Mouse (Mus musculus) midbrain, embryonic 16.5 days (tissue): ENCODE data around the gene Krt27. TPM values are rescaled to one million over a fixed set of nuclear protein-coding genes. Genes with fewer than 3 reads are reported as not detected.
A peak's percentile ranks its signal among the peaks of the same experiment; 100 is the strongest.

Source experiments
- ATAC-seq: fragments of 200-750 bp; cut with Nextera tagmentation; 2 replicates; pipeline ENCODE4 v1.8.0; 2017; ENCODE audit warnings: moderate TSS enrichment
- H3K27ac ChIP-seq: fragments of 300-500 bp; sonication (generic); 2 replicates; pipeline ENCODE4 v1.5.1; 2014; ENCODE audit warnings: mild to moderate bottlenecking, low read length, mixed read lengths
- H3K27me3 ChIP-seq: fragments of 300-500 bp; sonication (generic); 2 replicates; pipeline ENCODE4 v1.6.1; 2014; ENCODE audit warnings: low read depth, low read length, mixed read lengths; ENCODE audit not compliant: control insufficient read depth, insufficient read depth
- H3K36me3 ChIP-seq: fragments of 300-500 bp; sonication (generic); 2 replicates; pipeline ENCODE4 v1.6.1; 2014; ENCODE audit warnings: mild to moderate bottlenecking, low read length, moderate library complexity, mixed read lengths; ENCODE audit not compliant: control insufficient read depth, insufficient read depth
- H3K4me1 ChIP-seq: fragments of 300-500 bp; sonication (generic); 2 replicates; pipeline ENCODE4 v1.6.1; 2014; ENCODE audit warnings: mild to moderate bottlenecking, low read length, mixed read lengths; ENCODE audit not compliant: control insufficient read depth, insufficient read depth
- H3K4me2 ChIP-seq: fragments of 300-500 bp; sonication (generic); 2 replicates; pipeline ENCODE4 v1.6.1; 2014; ENCODE audit warnings: mild to moderate bottlenecking, low read length, mixed read lengths
- H3K4me3 ChIP-seq: fragments of 300-500 bp; sonication (generic); 2 replicates; pipeline ENCODE4 v1.5.1; 2014; ENCODE audit warnings: low read depth, mild to moderate bottlenecking, low read length, moderate library complexity, mixed read lengths
- H3K9ac ChIP-seq: fragments of 300-500 bp; sonication (generic); 2 replicates; pipeline ENCODE4 v1.6.1; 2014; ENCODE audit warnings: low read depth, low read length, mixed read lengths
- H3K9me3 ChIP-seq: fragments of 300-500 bp; sonication (generic); replicated peaks from 2 replicates; pipeline ENCODE4 v1.6.1; 2014; ENCODE audit warnings: mild to moderate bottlenecking, low read length, mixed read lengths; ENCODE audit not compliant: control insufficient read depth, poor library complexity, severe bottlenecking
- WGBS: fragments of 180-500 bp; shearing (Covaris S2); extraction: QIAGEN DNeasy Blood & Tissue Kit; methylation state at CpG from one replicate; pipeline ENCODE4 v1.1.7; 2014; 5-methylcytosine and 5-hydroxymethylcytosine counted together
- polyA plus RNA-seq: library from polyadenylated mRNA; unstranded; fragments of >200 nt; fragmentation: Nextera tagmentation; extraction: Ambion mirVana; gene quantifications from 2 replicates; pipeline ENCODE4 v1.2.1, GENCODE M21; 2015

The Krt27 gene
- polyA plus RNA-seq, 1 experiment from 2014 or later, result not detected

- Histone ChIP-seq H3K9me3 (no peaks in the 10 kb centered on the region), H3K27me3 (no peaks in the 10 kb centered on the region), H3K4me2 (no peak within 1 kb of the TSS), H3K36me3 (no peaks in the 10 kb centered on the region), H3K4me3 (no peak within 1 kb of the TSS), H3K27ac (no peak within 1 kb of the TSS), H3K4me1 (peaks cover 9% of the 10 kb centered on the region), H3K9ac (no peak within 1 kb of the TSS)
- ATAC-seq, result no peak
- WGBS, result 82% methylated on average over 4 of the region's 4 CpGs
These were observed 38.4 kb upstream of the Krt27 start, which contains the start of gene Krt10 for GRCm38 (mm10) chr11:99389264-99389663. Gene Krt10, minus strand, starts transcription at chr11:99389364.

GRCm38 (mm10) chr11:99388661-99389060 is 37.8 kb upstream of the Krt27 start:
- Histone ChIP-seq H3K4me1 (peaks cover 9% of the 10 kb centered on the region), H3K9me3 (no peaks in the 10 kb centered on the region), H3K36me3 (no peaks in the 10 kb centered on the region), H3K27me3 (no peaks in the 10 kb centered on the region), H3K4me3 (no peak overlapping the region), H3K4me2 (no peak overlapping the region), H3K9ac (no peak overlapping the region), H3K27ac (no peak overlapping the region)
- no peak for ATAC-seq
- WGBS, result 90% methylated on average over 18 of the region's 18 CpGs

GRCm38 (mm10) chr11:99385813-99386721 is 35.2 kb upstream of the Krt27 start:
- peak overlapping the region; percentile 62 for H3K4me3 ChIP-seq
- peak overlapping the region; percentile 77 for H3K9ac ChIP-seq
- ATAC-seq, result peak; percentile 93
- peak overlapping the region; percentile 69 for H3K4me2 ChIP-seq
- H3K27me3 ChIP-seq, result no peaks in the 10 kb centered on the region
- no peaks in the 10 kb centered on the region for H3K36me3 ChIP-seq
- 2% methylated on average over 71 of the region's 71 CpGs for WGBS
- H3K27ac ChIP-seq, result peak overlapping the region; percentile 95
- no peaks in the 10 kb centered on the region for H3K9me3 ChIP-seq
- peaks cover 9% of the 10 kb centered on the region for H3K4me1 ChIP-seq

GRCm38 (mm10) chr11:99379568-99379967 is 28.7 kb upstream of the Krt27 start:
- H3K4me3 ChIP-seq, result no peak overlapping the region
- H3K36me3 ChIP-seq, result no peaks in the 10 kb centered on the region
- H3K27ac ChIP-seq, result no peak overlapping the region
- H3K4me2 ChIP-seq, result no peak overlapping the region
- H3K4me1 ChIP-seq, result peaks cover 1% of the 10 kb centered on the region
- H3K9ac ChIP-seq, result no peak overlapping the region
- H3K9me3 ChIP-seq, result no peaks in the 10 kb centered on the region
- H3K27me3 ChIP-seq, result no peaks in the 10 kb centered on the region
- no peak for ATAC-seq
- 10% methylated on average over 5 of the region's 5 CpGs for WGBS

GRCm38 (mm10) chr11:99374803-99375202 is 23.9 kb upstream of the Krt27 start, which contains the start of gene Krt28:
Gene Krt28, minus strand, starts transcription at chr11:99374903.
- Histone ChIP-seq H3K4me2 (no peak within 1 kb of the TSS), H3K9ac (no peak within 1 kb of the TSS), H3K4me3 (no peak within 1 kb of the TSS), H3K9me3 (no peaks in the 10 kb centered on the region), H3K27ac (no peak within 1 kb of the TSS), H3K27me3 (no peaks in the 10 kb centered on the region), H3K4me1 (no peaks in the 10 kb centered on the region), H3K36me3 (no peaks in the 10 kb centered on the region)
- no peak for ATAC-seq
- WGBS, result 83% methylated on average over 13 of the region's 13 CpGs

GRCm38 (mm10) chr11:99369853-99370451 is 19.0 kb upstream of the Krt27 start:
- no peaks in the 10 kb centered on the region for H3K36me3 ChIP-seq
- H3K4me3 ChIP-seq, result no peak overlapping the region
- H3K4me2 ChIP-seq, result no peak overlapping the region
- no peaks in the 10 kb centered on the region for H3K9me3 ChIP-seq
- H3K27me3 ChIP-seq, result no peaks in the 10 kb centered on the region
- peak overlapping the region; percentile 60; the same call in 1 of the 2 replicates for H3K27ac ChIP-seq
- peak; percentile 64; the same call in 1 of the 2 replicates for ATAC-seq
- H3K4me1 ChIP-seq, result no peaks in the 10 kb centered on the region
- WGBS, result 73% methylated on average over 8 of the region's 8 CpGs
- no peak overlapping the region for H3K9ac ChIP-seq

- H3K4me1 ChIP-seq, result no peaks in the 10 kb centered on the region
- no peak for ATAC-seq
- H3K27me3 ChIP-seq, result no peaks in the 10 kb centered on the region
- no peak overlapping the region for H3K4me2 ChIP-seq
- no peak overlapping the region for H3K9ac ChIP-seq
- 14% methylated on average over 3 of the region's 3 CpGs for WGBS
- no peaks in the 10 kb centered on the region for H3K36me3 ChIP-seq
- no peak overlapping the region for H3K4me3 ChIP-seq
- H3K9me3 ChIP-seq, result no peaks in the 10 kb centered on the region
- no peak overlapping the region for H3K27ac ChIP-seq
These were observed 18.3 kb upstream of the Krt27 start for GRCm38 (mm10) chr11:99369229-99369628.

GRCm38 (mm10) chr11:99366791-99367190 is 15.9 kb upstream of the Krt27 start:
- WGBS, result 44% methylated on average over 10 of the region's 10 CpGs
- H3K36me3 ChIP-seq, result no peaks in the 10 kb centered on the region
- H3K27me3 ChIP-seq, result no peaks in the 10 kb centered on the region
- H3K27ac ChIP-seq, result no peak overlapping the region
- H3K4me1 ChIP-seq, result no peaks in the 10 kb centered on the region
- no peaks in the 10 kb centered on the region for H3K9me3 ChIP-seq
- H3K4me3 ChIP-seq, result no peak overlapping the region
- no peak overlapping the region for H3K4me2 ChIP-seq
- H3K9ac ChIP-seq, result no peak overlapping the region
- ATAC-seq, result no peak

GRCm38 (mm10) chr11:99364412-99364811 is 13.5 kb upstream of the Krt27 start:
- H3K4me3 ChIP-seq, result no peak overlapping the region
- H3K4me2 ChIP-seq, result no peak overlapping the region
- no peaks in the 10 kb centered on the region for H3K9me3 ChIP-seq
- no peaks in the 10 kb centered on the region for H3K4me1 ChIP-seq
- H3K9ac ChIP-seq, result no peak overlapping the region
- H3K36me3 ChIP-seq, result no peaks in the 10 kb centered on the region
- no peaks in the 10 kb centered on the region for H3K27me3 ChIP-seq
- no peak for ATAC-seq
- 20% methylated on average over 9 of the region's 9 CpGs for WGBS
- H3K27ac ChIP-seq, result no peak overlapping the region
